In the genomic region with DNA sequence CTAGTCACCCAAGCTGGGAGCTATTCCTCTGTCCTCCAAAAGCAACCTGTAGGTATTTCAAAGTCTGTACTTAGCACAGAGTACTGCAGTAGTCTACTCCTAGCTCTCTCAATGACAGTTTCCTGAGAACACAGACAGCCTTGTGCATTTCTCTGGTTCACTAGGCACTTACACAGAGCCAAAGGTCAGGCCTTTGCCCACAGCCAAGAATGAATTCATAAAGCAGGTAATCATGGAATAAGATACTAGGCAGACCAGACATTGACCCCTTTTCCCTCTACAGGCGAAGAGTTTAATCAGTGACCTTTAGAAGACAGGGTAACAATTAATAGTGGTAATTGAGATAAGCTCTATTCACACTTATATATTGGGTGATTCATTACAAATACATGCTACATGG, we compare ENCODE assay signal across 21 mouse cellular contexts.
DNase-seq lines count a peak whose midpoint lies in the region; ATAC-seq and TF ChIP-seq lines count a peak whose summit lies in the region.
"Had no signal": no experiment of that assay in that cellular context is flagged by ENCODE, and none has a peak within 500 bp of the region (broad histone marks: within the 10 kb centered on the region; RNA-seq: fewer than 3 reads in every experiment).

No protein-coding gene starts in this region.

- no peaks in the 10 kb centered on the region for H3K9me3 ChIP-seq in kidney, postnatal 0 days (replicated peaks; ENCODE audit: low read length)
- no peaks in the 10 kb centered on the region for H3K9me3 ChIP-seq in intestine, embryonic 15.5 days
- no peaks in the 10 kb centered on the region for H3K9me3 ChIP-seq in intestine, embryonic 16.5 days (ENCODE audit: control insufficient read depth, low read length)
- H3K9me3 ChIP-seq: embryonic facial prominence, embryonic 13.5 days; embryonic facial prominence, embryonic 15.5 days; forebrain, embryonic 10.5 days; forebrain, embryonic 12.5 days had no signal

- no peak overlapping the region for H3K4me3 ChIP-seq in kidney, adult 2 months (ENCODE audit: insufficient read depth, low read depth, low read length)
- no peak overlapping the region for H3K4me3 ChIP-seq in kidney, postnatal 0 days (replicated peaks; ENCODE audit: low read depth, low read length)
- no peak overlapping the region for H3K4me3 ChIP-seq in intestine, embryonic 15.5 days (replicated peaks)
- no peak overlapping the region for H3K4me3 ChIP-seq in intestine, embryonic 16.5 days (ENCODE audit: low read length)
- H3K4me3 ChIP-seq: embryonic facial prominence, embryonic 13.5 days; embryonic facial prominence, embryonic 15.5 days; erythroblast, embryonic 14.5 days; forebrain, embryonic 10.5 days; forebrain, embryonic 12.5 days had no signal

- no peaks in the 10 kb centered on the region for H3K27me3 ChIP-seq in kidney, adult 2 months (replicated peaks; ENCODE audit: control insufficient read depth, insufficient read depth, low read length)
- H3K27me3 ChIP-seq in kidney, postnatal 0 days (ENCODE audit: insufficient read depth, low read length), result no peaks in the 10 kb centered on the region
- H3K27me3 ChIP-seq in intestine, embryonic 15.5 days (replicated peaks), result no peaks in the 10 kb centered on the region
- H3K27me3 ChIP-seq in intestine, embryonic 16.5 days (replicated peaks; ENCODE audit: control insufficient read depth, insufficient read depth, low read length), result no peaks in the 10 kb centered on the region
- H3K27me3 ChIP-seq: embryonic facial prominence, embryonic 13.5 days; embryonic facial prominence, embryonic 15.5 days; forebrain, embryonic 12.5 days had no signal

- no peaks in the 10 kb centered on the region for H3K36me3 ChIP-seq in kidney, adult 2 months (ENCODE audit: control insufficient read depth, insufficient read depth, low read length)
- H3K36me3 ChIP-seq in kidney, postnatal 0 days (ENCODE audit: insufficient read depth, low read length), result no peaks in the 10 kb centered on the region
- no peaks in the 10 kb centered on the region for H3K36me3 ChIP-seq in intestine, embryonic 15.5 days
- H3K36me3 ChIP-seq in intestine, embryonic 16.5 days (ENCODE audit: control insufficient read depth, insufficient read depth, low read length), result no peaks in the 10 kb centered on the region
- H3K36me3 ChIP-seq: embryonic facial prominence, embryonic 13.5 days; embryonic facial prominence, embryonic 15.5 days; forebrain, embryonic 10.5 days; forebrain, embryonic 12.5 days had no signal

- ATAC-seq in kidney, postnatal 0 days (replicated peaks; ENCODE audit: low FRiP score, low read depth), result peak; percentile 36; the same call in 1 of the 2 replicates
- peak; percentile 39; the same call in 1 of the 2 replicates for ATAC-seq in intestine, embryonic 15.5 days
- peak; percentile 74 for ATAC-seq in intestine, embryonic 16.5 days
- ATAC-seq: forebrain, embryonic 14.5 days had no signal

- no peak for TF ChIP-seq CTCF in kidney, adult 2 months (conservative IDR thresholded peaks at IDR 0.05; ENCODE audit: insufficient read depth, insufficient read length, low read depth, low read length)
- no peak for TF ChIP-seq CTCF in kidney, postnatal 0 days (IDR thresholded peaks at IDR 0.05; ENCODE audit: low read depth)

- 49% methylated on average over 1 of the region's 1 CpGs for WGBS in kidney, adult 2 months
- 59% methylated on average over 1 of the region's 1 CpGs for WGBS in kidney, postnatal 0 days
- WGBS in intestine, embryonic 15.5 days, result 71% methylated on average over 1 of the region's 1 CpGs
- 51% methylated on average over 1 of the region's 1 CpGs for WGBS in intestine, embryonic 16.5 days

- no peaks in the 10 kb centered on the region for H3K4me1 ChIP-seq in kidney, adult 2 months (ENCODE audit: control insufficient read depth, insufficient read depth, low read length)
- no peaks in the 10 kb centered on the region for H3K4me1 ChIP-seq in kidney, postnatal 0 days (replicated peaks; ENCODE audit: insufficient read depth, low read length)
- H3K4me1 ChIP-seq in intestine, embryonic 15.5 days (replicated peaks), result no peaks in the 10 kb centered on the region
- H3K4me1 ChIP-seq in intestine, embryonic 16.5 days (ENCODE audit: control insufficient read depth, insufficient read depth, low read length), result no peaks in the 10 kb centered on the region
- H3K4me1 ChIP-seq: embryonic facial prominence, embryonic 13.5 days; embryonic facial prominence, embryonic 15.5 days; forebrain, embryonic 10.5 days; forebrain, embryonic 12.5 days had no signal

- TF ChIP-seq POLR2A in kidney, adult 2 months (IDR thresholded peaks at IDR 0.05; ENCODE audit: low read depth, low read length), result no peak

- H3K27ac ChIP-seq in kidney, adult 2 months (ENCODE audit: insufficient read depth, low read depth, low read length), result no peak overlapping the region
- no peak overlapping the region for H3K27ac ChIP-seq in kidney, postnatal 0 days
- no peak overlapping the region for H3K27ac ChIP-seq in intestine, embryonic 15.5 days
- H3K27ac ChIP-seq in intestine, embryonic 16.5 days (ENCODE audit: low read length), result no peak overlapping the region
- H3K27ac ChIP-seq: embryonic facial prominence, embryonic 13.5 days; embryonic facial prominence, embryonic 15.5 days; forebrain, embryonic 10.5 days; forebrain, embryonic 12.5 days had no signal

- intact Hi-C loops in left cerebral cortex, postnatal 36 days (cut with DNase I), result no loop called here

- H3K4me2 ChIP-seq in kidney, postnatal 0 days (ENCODE audit: low read length), result no peak overlapping the region
- no peak overlapping the region for H3K4me2 ChIP-seq in intestine, embryonic 15.5 days (replicated peaks)
- H3K4me2 ChIP-seq in intestine, embryonic 16.5 days (ENCODE audit: low read depth, low read length), result no peak overlapping the region
- H3K4me2 ChIP-seq: embryonic facial prominence, embryonic 13.5 days; embryonic facial prominence, embryonic 15.5 days; forebrain, embryonic 12.5 days had no signal

- no peak overlapping the region for H3K9ac ChIP-seq in kidney, postnatal 0 days (ENCODE audit: low read depth, low read length)
- no peak overlapping the region for H3K9ac ChIP-seq in intestine, embryonic 15.5 days
- H3K9ac ChIP-seq in intestine, embryonic 16.5 days (ENCODE audit: low read depth, low read length), result no peak overlapping the region
- H3K9ac ChIP-seq: embryonic facial prominence, embryonic 13.5 days; embryonic facial prominence, embryonic 15.5 days; forebrain, embryonic 12.5 days had no signal

- peak; percentile 34 for DNase-seq in kidney, adult 2 months
- DNase-seq in kidney, postnatal 10 days, result no peak
- DNase-seq in kidney, postnatal 0 days (ENCODE audit: low spot score), result no peak
- DNase-seq in kidney, postnatal 14 days, result no peak
- no peak for DNase-seq in ovary, postnatal 36 days (ENCODE audit: low spot score)
- no peak for DNase-seq in left cerebral cortex, postnatal 36 days (ENCODE audit: low spot score in 2 of 2)
- DNase-seq: adrenal gland, adult 2 months; adrenal gland, postnatal 10 days; adrenal gland, postnatal 25 days; cerebellum, adult 11 months; cerebellum, adult 8-10 months; cerebellum, postnatal 14 days; embryo, embryonic 11 days had no signal
